Mouse (Mus musculus): ENCODE measurements around the gene Paxbp1.

DNA sequence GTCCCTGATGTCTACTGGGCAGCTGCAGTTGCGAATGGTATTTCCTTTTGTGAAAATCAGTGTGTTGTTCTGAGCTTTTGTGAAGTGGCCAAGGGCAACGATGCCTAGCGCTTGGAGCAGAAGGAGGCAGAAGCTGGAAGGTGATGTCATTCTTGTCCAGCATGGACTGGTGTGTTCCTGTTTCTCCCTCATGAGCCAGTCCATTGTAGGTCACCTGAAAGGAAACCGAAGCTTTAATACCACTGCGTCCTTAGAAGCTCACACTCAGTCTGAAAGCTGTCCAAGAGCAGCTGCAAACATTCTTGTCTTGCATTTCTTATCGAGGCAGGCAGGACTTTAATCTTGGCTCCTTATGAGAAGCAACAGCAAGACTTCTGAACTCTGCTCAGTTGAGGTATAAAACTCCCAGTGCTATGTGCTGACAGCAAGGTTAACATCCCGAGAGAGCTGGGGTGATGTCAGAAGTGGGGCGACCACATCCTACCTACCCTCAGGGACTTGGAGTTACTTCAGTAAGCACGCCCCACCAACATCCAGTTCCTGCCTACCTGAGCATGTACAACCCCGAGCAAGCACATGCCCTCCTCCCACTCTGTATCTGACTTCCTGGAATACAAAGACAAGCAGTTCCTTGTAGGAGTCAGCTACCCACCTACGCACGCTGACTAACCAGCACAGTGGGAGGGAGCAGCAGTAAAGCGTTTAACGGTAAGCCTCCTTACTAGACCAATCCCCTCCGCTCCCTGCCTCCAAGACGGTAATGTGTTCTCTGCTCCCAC is 11.9 kb upstream of the Paxbp1 start:
- no peak for TF ChIP-seq ZC3H11A (IDR thresholded peaks at IDR 0.05; ENCODE audit: borderline replicate concordance, low read depth, low read length)
- TF ChIP-seq HCFC1 (IDR thresholded peaks at IDR 0.05; ENCODE audit: borderline replicate concordance, insufficient read depth, low read length) = no peak
